Mouse (Mus musculus) A20 (cell line): Measurements from ENCODE around the gene Zbtb9.

Experiments used
- DNase-seq: peaks from one replicate; pipeline ENCODE4 v3.0.0-alpha.2; 2011; ENCODE audit warnings: low read depth, low spot score

Gene Zbtb9

GRCm38 (mm10) chr17:27011998-27012672 lies 39.2 kb downstream of the Zbtb9 start:
- DNase-seq, result peak; percentile 96

- no peak for DNase-seq
Observed at GRCm38 (mm10) chr17:27012909-27013308, 39.9 kb downstream of the Zbtb9 start.

- DNase-seq, result peak; percentile 97
Observed at GRCm38 (mm10) chr17:27017564-27018499, 44.9 kb downstream of the Zbtb9 start.

GRCm38 (mm10) chr17:27018555-27019196 lies 45.7 kb downstream of the Zbtb9 start:
- DNase-seq, result peak; percentile 66

GRCm38 (mm10) chr17:27021076-27021475 lies 48.1 kb downstream of the Zbtb9 start:
- DNase-seq, result no peak

- DNase-seq, result no peak
Observed at GRCm38 (mm10) chr17:27021736-27022135, 48.8 kb downstream of the Zbtb9 start.

GRCm38 (mm10) chr17:27023342-27023741 lies 50.4 kb downstream of the Zbtb9 start:
- DNase-seq, result no peak

GRCm38 (mm10) chr17:27025326-27025902 lies 52.4 kb downstream of the Zbtb9 start:
- peak; percentile 61 for DNase-seq

- DNase-seq, result peak; percentile 39
Observed at GRCm38 (mm10) chr17:27025951-27026350, 53.0 kb downstream of the Zbtb9 start.

- peak; percentile 84 for DNase-seq
Observed at GRCm38 (mm10) chr17:27027460-27028283, 54.7 kb downstream of the Zbtb9 start.

GRCm38 (mm10) chr17:27028284-27028795 lies 55.4 kb downstream of the Zbtb9 start:
- peak; percentile 92 for DNase-seq

GRCm38 (mm10) chr17:27028909-27029308 lies 55.9 kb downstream of the Zbtb9 start, which contains the start of gene Bak1:
Gene Bak1, minus strand, starts transcription at chr17:27029009.
- no peak for DNase-seq

- DNase-seq, result no peak
Observed at GRCm38 (mm10) chr17:27029431-27029830, 56.5 kb downstream of the Zbtb9 start.

- no peak for DNase-seq
Observed at GRCm38 (mm10) chr17:27030896-27031295, 57.9 kb downstream of the Zbtb9 start.

- DNase-seq, result no peak
Observed at GRCm38 (mm10) chr17:27032328-27032727, 59.4 kb downstream of the Zbtb9 start.

- DNase-seq, result peak; percentile 77
Observed at GRCm38 (mm10) chr17:27032869-27033268, 59.9 kb downstream of the Zbtb9 start.

GRCm38 (mm10) chr17:27036465-27036864 lies 63.5 kb downstream of the Zbtb9 start:
- no peak for DNase-seq

- DNase-seq, result no peak
Observed at GRCm38 (mm10) chr17:27038335-27039050, 65.5 kb downstream of the Zbtb9 start.

- DNase-seq, result no peak
Observed at GRCm38 (mm10) chr17:27039432-27040102, 66.6 kb downstream of the Zbtb9 start.
